Mouse (Mus musculus) layer of hippocampus, postnatal 10 days (tissue): ENCODE data around the gene Zfp672. TPM values are rescaled to one million over a fixed set of nuclear protein-coding genes. Genes with fewer than 3 reads are reported as not detected.
A peak's percentile ranks its signal among the peaks of the same experiment; 100 is the strongest.
"Not testable (repeated sequence)": the region's sequence is repeated elsewhere in the genome, so short reads cannot be mapped to it uniquely, and the experiment has no call there.

ENCODE experiments used
- DNase-seq, 2 experiments: peaks; one replicate each; pipeline ENCODE4 v3.0.0; 2021; ENCODE audit warnings: low spot score in 2 of 2
- long read RNA-seq: library from polyadenylated mRNA; stranded (forward); transcript quantifications from one replicate; pipeline ENCODE4 v2.0.0, GENCODE M21; 2023
- total RNA-seq, 2 experiments: library from RNA; stranded (reverse); gene quantifications; 2 replicates each; pipeline ENCODE4 v1.2.3; 2021

Gene Zfp672
- total RNA-seq = 10 to 100 TPM; 43.0 to 51.1 TPM
- long read RNA-seq, transcript Zfp672-206 (3 exons, 426 nt) = major isoform, 9 of 28 reads
- long read RNA-seq, partial matches to known transcripts = 2 of 28 reads
- long read RNA-seq, other reads (novel, unspliced or antisense) = 11 of 28 reads

DNA sequence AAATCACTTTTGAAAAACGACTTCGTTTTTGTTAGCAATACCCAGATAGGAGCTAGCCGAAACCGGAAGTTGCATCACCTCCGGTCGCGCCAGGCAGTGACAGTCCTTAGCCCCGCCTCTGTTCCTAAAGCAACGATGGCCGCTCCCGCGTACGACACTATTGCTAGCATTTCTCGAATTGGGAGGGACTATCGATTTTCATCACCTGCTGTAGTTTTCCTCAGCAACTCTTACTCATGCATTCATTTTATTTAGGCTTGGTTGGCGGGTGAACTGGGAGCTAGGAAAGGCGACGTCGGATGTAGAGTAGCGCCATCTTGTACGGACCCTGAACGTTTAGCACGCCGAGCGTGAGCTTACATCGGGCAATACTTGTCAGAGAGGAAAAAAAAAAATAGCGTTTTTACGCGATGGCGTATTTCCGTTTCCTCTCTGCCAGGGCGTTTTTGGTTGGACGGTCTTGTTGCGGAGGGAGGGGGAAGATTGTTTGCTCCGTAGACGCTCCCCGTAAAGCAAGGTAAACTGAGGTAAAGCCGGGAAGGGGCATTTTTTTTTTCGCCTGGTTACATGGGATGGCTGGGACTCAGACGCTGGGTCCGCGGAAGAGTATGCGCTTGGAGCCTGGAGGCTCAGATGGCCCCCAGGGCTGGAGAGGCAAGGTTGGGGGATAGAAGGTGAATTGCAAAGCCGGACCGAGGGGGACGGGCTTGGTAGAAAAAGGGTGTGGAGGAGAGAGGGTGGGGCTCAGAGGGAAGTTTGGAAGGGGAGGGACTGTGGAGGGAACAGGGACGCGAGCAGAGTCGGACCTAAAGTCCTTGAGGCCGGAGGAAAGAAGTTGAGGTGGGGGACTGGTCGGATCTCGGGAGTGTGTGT, at the start of gene Zfp672, which contains the start of gene Sh3bp5l:
TSS of gene Zfp672 (minus strand) at position 64 of the 873 bp plus-strand sequence.
TSS of gene Sh3bp5l (plus strand) at position 449 of the 873 bp plus-strand sequence.
- DNase-seq = peak; percentile 89

DNA sequence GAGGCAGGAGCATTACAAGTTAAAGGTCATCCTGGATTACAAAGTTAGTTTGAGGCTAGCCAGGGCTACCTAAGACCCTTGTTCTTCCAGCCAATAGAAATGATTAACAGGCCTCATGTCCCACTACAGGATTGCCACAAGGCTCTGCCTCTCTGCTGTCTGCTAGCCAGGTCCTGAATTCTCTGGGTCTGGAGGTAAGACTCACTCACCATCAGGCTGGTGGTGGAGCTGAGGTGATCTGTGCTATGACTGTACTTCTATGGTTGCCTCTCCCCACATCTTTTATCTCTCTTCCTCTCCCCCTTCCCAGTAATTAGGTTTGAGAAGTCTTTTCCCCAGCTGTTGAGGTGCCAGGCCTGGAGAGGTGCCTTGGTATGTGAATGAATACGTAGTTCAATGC, 49.4 kb upstream of the Zfp672 start:
- DNase-seq = no peak

DNA sequence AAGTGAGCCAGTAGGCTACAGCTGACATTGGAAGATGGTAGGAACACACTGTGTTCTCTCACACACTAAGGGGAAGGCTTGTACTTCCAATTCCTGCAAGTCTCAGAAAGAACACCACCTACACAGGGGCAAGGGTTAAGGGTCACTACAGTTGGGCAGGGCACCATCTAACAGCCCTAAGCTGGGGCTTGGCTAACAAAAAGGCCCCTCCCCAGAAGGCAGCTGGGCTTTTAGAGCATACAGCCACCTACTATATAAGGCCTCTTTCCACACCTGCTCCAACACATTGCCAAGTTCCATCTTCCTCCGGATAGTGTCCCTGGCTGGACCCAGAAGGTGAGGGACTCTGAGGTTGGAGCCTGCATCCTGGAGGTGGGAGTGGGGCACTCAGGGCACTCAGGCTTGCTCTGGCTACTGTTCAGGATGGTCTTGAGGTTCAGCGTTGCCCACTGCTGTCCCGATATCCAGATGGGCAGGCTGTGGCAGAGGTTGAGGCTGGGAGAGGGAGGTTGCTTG, 48.7 kb upstream of the Zfp672 start, which contains the start of gene Lypd8:
TSS of gene Lypd8 (plus strand) at position 281 of the 516 bp plus-strand sequence.
- peak in 1 of 2 experiments; percentile 26 for DNase-seq

DNA sequence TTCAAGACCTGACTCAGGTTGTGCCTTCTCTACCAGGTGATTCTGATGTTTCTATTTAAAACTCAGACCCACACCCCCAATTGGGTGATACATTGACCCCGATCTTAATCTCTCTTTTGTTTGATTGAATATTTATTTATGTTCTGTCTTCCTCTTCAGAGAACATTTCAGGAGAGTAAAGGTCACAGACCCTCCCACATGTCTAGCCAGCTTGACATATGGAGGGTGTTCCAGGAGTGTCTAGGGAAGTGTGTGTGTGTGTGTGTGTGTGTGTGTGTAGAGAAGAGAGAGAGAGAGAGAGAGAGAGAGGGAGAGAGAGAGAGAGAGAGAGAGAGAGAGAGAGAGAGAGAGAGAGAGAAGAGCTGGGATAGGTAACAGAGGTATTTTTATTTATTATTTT, 47.5 kb upstream of the Zfp672 start:
- no peak for DNase-seq

DNA sequence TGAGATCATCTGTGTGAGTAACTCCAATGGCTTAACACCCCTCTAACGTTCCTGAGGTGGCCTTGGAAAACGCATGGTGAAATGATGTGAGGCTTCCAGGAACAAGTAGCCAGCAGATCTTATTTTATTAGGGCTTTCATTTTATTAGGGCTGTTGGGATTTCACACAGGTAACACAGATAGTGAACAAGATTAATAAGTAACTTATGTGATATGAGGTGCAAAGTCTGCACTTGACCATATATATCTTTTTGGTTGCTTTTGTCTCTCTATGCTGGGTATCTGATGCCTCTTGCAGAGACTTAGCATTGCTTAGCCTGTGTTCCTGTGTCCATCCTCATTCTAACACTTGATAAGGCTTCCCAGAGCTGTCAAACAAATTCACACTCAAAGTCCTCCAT, 47.1 kb upstream of the Zfp672 start:
- no peak for DNase-seq

DNA sequence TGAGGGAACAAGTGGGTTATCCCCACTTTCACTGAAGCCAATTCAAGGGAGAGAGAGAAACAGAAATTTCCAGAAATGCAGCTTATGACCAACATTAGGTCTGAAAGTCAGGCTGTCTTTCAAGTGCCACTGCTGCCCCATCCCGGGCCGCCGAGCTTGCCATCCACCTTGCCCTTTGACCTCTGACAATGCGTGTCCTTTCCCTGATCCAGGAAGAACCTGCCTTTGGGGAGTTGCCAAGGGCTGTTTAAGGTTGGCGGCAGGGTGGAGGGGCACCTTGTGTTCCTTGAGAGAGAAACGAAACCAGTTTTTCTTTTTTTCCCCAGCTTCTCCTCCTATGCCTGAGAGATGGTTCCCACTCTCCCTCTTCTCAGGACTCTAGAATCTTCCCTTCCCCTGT, 36.1 kb upstream of the Zfp672 start:
- not testable (repeated sequence) for DNase-seq

DNA sequence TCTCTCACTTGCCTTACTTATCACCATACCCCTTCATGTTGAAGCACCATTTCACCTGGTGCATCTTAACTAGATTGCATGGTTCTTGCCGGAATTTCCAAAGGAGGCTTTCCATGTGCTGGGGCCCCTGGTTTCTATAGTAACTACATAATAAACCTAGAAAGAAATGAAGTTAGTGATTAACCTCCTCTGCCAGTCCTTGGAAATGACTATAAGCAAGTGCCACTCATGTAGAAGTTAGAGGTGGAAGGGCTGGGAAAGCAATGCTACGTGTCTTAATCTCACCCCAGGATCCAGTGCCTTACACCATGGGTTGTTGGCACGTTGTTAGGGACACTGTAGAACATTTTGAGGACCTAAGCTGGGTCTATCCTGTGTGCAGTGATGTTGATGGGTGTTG, 34.3 kb upstream of the Zfp672 start:
- DNase-seq = no peak

DNA sequence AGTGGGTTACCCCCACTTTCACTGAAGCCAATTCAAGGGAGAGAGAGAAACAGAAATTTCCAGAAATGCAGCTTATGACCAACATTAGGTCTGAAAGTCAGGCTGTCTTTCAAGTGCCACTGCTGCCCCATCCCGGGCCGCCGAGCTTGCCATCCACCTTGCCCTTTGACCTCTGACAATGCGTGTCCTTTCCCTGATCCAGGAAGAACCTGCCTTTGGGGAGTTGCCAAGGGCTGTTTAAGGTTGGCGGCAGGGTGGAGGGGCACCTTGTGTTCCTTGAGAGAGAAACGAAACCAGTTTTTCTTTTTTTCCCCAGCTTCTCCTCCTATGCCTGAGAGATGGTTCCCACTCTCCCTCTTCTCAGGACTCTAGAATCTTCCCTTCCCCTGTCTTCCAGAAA, 32.4 kb upstream of the Zfp672 start:
- not testable (repeated sequence) for DNase-seq

DNA sequence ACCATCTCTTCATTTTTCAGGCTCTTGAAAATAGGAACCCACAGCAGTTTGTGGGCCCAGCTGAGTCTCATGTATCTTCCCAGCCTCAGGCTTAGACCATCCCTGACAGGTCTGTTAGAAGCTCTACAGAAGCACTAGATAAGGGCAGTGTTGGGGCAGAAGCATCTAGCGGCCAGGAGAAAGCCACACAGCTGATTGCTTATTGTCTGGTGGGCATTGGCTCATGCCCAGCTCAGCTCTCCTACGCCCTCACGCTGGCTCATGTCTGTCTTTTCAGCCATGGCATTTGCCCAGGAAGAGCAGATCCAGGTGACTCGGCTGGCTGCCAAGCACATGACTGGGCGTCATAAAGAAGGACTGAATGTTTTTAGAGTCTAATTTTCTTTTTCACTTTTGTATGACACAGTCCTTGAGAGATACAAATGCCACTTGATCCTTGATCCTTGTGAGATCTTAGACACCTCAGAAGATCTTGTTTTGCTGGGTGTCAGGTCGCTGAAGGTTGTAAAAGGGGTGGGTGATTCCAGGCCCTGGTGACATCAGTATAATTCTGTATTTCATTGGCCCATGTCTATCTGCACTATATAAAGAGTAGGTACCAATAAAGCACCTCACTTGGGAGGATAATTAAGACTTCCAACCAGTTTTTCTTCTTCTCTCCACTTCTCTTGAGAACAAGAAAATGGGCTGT, 27.9 kb upstream of the Zfp672 start:
- DNase-seq = no peak

DNA sequence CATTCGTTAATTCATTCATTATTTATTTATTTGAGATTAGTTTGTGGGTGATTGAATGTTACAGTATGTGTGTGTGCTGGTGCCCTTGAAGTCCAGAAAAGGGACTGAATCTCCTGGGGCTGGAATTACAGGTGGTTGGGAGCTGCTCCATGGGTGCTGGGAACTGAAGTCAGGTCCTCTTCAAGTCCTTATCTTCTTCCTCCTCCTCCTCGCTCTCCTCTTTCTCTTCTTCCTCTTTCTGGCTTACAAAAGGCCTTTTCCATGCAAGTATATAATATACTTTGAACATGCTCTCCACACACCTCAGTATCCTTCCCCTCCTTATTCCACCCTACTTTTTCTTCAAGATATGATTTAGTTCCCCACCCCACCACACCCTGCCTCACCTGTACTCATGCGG, 26.9 kb upstream of the Zfp672 start:
- DNase-seq = no peak

DNA sequence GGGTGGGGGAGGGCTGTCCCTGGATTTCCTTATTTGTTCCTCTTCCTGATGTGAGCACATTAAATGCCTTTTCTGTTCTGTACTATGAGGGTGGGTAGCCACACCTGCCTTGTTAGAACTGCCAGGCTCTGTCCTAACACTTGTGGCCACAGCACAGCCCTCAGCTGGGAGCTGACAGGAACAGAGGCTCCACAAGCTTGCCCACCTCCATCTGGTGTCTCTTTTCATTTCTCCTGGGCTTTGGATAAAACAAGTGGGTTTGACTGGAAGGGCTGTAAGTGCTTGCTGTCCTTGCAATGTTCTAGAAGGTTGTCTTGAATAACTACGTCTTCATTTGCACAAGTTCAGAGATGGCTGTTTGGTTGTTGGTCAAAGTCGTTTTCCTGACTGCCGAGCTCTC, 24.8 kb upstream of the Zfp672 start:
- no peak for DNase-seq

DNA sequence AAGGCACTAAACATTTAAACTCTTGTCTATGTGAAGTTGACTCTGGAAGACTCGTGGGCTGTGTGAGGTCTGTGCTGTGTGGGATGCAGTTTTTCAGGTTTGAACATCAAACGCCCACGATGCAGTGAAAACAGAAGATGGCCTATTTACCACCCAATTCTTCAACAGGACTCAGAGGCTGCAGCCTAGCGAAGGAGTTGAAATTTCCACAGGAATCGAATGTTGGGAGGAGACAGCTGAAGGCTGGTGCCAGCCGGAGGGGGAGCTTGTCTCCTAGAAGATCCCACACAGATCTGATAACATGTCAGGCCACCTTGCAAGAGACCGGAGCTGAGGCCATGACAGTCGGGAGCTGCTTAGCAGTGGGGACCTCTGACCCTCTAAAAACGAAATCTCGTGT, 24.3 kb upstream of the Zfp672 start:
- DNase-seq = no peak

DNA sequence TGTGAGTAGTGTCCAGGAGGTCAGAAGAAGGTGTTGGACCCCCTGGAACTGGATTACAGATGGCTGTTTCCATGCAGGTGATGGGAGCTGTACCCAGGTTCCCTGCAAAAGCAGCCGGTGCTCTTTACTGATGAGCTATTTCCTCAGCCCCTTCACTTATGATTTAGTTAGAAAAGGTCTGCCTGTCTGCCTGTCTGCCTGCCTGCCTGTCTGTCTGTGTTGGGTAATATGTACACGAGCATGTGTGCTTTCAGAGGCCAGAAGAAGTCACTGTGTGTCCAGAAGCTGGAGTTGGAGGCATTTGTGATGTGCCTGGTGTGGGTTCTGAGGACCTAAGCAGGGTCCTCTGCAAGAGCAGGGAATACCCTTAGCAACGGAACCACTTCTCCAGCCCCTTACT, 23.6 kb upstream of the Zfp672 start:
- DNase-seq = no peak

DNA sequence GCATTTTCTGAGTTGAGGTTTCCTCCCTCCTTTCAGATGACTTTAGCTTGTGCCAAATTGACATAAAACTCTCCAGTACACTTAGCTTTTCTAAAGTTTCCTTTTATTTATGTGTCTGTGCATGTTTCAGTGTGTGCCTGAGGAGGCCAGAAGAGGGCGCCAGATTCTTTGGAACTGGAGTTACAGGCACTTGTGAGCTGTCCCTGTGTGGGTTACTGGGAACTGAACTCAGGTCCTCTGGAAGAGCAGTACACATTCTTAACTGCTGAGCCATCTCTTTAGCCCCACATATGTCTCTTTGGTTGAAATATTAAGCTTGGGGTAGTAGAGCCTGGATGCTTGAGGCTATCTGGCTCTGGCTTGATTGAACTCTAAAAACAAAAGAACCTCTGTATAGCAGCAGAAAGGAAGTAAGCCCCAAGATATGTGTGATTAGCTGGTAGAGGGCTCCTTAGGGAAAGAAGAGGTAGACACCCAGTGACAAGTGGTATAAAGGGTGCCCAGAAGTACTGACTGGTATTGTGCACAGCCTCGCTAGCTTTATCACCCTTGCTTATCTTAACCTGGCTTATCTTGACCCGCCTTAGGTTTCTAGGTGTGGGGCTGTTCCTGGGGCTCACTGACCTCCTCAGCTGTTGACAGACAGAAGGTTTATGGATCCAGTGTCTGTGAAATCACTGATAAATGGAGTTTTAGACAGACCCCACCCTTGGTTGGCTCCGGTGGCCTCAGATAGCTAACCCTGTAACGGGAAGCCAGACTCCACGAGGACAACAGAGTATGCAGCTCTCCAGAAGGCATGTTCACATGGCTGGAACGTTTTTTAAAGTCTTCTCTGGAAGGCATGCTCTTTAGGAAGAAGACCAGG, 22.8 kb upstream of the Zfp672 start:
- DNase-seq = no peak

DNA sequence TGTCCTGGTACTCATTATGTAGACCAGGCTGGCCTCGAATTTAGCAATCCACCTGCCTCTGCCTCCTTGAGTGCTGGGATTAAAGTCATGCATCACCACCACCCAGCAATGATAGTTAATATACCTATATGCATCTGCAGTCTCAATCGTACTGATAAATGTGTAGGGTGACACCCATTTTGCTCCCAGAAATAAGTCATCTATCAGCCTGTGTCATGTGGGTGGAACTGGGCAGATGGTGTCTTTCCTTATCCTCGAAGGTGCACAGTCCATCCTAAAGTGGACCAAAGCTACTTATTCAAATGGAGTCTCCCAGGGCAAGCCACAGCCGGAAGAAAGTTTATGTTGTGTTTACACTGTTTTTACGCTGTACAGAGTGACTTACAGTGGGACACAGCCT, 21.0 kb upstream of the Zfp672 start:
- no peak for DNase-seq

DNA sequence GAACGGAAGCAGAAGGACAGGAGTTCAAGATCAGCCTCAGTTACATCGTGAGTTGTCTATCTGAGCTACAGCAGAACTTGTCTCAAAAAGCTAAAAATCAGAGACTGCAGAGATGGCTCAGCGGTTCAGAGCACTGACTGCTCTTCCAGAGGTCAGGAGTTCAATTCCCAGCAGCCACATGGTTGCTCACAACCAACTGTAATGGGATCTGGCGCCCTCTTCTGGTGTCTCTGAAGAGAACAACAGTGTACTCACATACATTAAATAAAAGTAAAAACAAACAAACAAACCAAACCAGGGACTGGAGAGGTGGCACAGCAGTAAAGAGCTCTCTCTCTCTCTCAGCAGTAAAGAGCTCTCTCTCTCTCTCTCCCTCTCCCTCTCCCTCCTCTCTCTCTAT, 20.5 kb upstream of the Zfp672 start:
- no peak for DNase-seq

DNA sequence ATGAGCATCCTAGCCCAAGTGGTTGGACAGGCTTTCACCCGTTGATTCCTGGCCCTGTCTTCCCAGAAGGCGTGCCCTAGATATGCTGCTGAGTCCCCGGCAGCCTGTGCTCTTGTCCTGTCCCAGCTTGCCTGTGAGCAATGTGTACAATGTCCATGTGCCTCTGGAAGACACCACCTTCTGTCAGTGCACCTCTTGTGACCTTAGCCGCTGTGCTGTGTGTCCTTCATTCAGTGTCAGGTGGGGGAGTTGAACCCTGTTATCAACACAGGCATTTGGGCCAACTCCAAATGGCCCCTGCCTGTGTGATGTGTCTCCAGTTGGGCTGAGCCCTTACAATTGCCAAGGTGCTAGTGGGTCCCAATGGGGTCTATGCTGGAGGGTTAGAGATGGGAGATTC, 16.6 kb upstream of the Zfp672 start:
- no peak for DNase-seq

DNA sequence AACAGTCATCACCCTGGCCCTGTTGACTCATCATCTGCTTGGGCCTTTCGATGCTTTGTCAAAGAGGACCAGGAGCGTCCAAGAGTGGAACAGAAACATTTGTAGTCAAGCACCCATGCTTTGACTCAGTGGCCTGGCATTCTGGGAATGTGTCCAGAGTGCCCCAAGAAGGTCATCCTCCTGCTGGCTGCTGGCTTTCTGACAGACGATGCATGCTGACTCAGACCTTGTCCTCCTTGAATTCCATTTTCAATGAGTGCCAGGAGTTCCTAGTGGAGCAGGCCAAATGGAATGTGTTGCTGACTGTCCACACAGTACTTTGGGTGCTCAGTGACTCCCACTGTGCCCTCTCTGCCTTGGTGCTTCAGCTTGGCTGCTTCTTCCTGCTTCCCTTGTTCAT, 4.6 kb upstream of the Zfp672 start:
- DNase-seq = no peak

DNA sequence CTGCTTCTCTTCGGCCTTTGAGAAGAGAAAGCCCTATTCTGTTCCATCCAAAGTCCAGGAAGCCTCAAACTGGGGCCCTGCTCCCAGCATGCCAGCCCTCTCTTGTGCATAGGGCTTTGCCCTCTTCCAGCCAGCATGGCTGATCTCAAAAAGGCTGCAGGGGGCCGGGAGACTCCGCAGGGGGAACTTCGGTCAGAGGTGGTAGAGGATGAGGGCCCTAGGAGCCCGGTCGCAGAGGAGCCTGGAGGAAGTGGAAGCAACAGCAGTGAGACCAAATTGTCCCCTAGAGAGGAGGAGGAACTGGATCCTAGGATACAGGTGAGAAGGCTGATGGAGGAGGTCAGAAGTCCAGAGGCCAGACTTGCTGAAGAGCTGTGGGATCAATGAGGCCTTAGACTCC, 1.4 kb upstream of the Zfp672 start:
- DNase-seq = no peak

DNA sequence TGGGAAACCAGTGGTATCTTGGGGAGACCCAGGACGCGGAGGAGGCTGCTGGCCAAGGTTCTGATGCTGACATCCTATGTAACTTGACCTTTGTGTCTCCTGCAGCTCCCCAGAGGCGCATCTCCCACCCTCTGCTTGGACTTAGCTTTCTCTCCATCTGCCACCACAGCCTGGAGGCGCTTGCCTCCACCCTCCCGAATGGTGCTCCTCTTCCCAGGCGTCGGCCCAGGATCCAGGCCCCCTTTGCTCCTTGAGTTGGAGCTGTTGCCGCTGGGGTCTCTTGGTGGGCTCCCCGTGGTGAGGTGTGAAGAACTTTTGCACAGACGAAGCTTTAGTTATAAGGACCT, 983 bp upstream of the Zfp672 start:
- DNase-seq = no peak

DNA sequence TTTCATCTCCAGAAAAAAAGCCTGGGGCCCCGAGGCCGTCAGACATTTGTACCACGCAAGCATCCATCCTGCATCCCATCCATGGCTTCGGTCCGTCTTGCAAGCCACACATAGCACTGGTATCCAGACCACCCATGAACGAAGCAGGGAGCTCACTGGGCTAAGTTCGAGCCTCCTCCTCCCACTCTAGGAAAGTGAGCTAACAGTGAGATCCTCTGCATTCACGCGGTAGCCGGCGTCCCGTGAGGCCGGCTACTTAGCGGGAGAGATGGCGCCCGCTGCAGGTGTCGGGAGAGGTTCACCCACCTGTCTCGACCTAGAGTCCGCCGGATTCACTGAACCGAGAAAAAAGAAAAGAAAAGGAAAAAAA, 248 bp downstream of the Zfp672 start:
- no peak for DNase-seq
